Mouse (Mus musculus) c-Kit-positive CD71-positive TER-119-positive erythroid progenitor cells, embryonic 14.5 days (primary cell): ENCODE measurements around the gene Ebf3.

Experiments
- DNase-seq: peaks from one replicate; pipeline ENCODE4 v3.0.0-alpha.2; 2013; ENCODE audit warnings: low spot score

Gene Ebf3

DNA sequence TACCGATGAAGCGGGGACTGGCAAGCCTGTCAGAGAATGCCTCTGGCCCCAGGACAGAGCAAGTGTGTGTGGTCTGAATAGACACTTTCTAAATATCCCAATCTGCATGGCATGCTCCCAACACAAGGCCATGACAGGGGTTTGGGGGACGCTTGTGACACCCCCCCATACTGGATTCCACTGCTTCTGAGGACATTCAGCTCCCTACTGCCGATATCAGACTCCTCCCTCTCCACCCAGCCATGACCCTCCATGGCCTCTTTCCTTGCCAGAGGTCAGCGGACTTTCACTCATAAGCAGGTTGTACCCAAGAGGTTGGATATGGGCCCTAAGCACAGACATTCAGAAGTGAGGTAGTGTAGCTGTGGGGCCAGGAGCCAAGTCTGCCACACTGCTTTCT, 36.5 kb downstream of the Ebf3 start:
- DNase-seq: no peak

- no peak for DNase-seq
Observed at GRCm38 (mm10) chr7:137272252-137272651, 42.0 kb downstream of the Ebf3 start.

GRCm38 (mm10) chr7:137268452-137269155, 45.6 kb downstream of the Ebf3 start:
- no peak for DNase-seq

- DNase-seq: no peak
Observed at GRCm38 (mm10) chr7:137267441-137267840, 46.8 kb downstream of the Ebf3 start.

GRCm38 (mm10) chr7:137266575-137266974, 47.7 kb downstream of the Ebf3 start:
- DNase-seq: no peak

DNA sequence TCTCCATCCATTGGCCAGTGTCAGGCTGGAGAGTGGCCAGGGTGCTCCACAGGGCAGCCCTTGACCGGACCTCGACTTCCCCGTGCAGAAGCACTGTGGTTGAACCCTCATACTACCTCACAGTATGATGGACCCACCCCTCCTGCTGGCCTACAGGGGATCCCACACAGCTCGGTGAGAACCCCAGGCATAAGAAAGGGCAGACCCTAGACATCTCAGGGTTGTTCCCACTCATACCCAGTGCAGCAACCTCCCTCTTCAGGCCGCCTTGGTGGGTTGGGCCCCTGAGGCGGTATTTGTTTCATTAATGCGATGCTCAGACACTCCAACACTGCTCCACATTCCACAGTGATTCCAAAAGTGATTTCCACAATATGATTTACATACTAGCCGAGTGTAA, 51.9 kb downstream of the Ebf3 start:
- no peak for DNase-seq

- peak; percentile 17 for DNase-seq
Observed at GRCm38 (mm10) chr7:137246213-137246872, 67.9 kb downstream of the Ebf3 start.

GRCm38 (mm10) chr7:137244839-137245238, 69.4 kb downstream of the Ebf3 start:
- no peak for DNase-seq

DNA sequence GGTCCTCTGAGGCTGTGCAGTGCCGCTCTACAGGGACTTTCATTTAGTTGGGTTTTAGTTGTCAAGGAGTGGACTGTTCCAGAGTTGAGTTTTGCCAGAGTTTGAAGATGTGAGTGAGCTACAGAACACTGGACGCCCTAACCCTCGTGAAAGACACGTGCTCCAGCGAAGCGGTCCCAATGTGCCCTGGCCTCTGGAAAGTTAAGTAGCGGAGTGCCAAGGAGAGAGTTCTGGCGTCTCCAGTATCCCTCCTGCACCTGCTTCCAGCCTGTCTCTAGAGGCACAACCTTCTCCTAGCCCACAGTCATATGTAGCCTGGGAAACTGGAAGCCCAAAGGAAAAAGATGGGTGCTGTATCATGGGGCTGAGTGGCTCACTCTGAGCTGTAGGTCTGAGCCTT, 73.8 kb downstream of the Ebf3 start:
- DNase-seq: no peak

- DNase-seq: no peak
Observed at GRCm38 (mm10) chr7:137239542-137240133, 74.6 kb downstream of the Ebf3 start.

- DNase-seq: no peak
Observed at GRCm38 (mm10) chr7:137237419-137237818, 76.8 kb downstream of the Ebf3 start.

- DNase-seq: no peak
Observed at GRCm38 (mm10) chr7:137223823-137224222, 90.4 kb downstream of the Ebf3 start.

DNA sequence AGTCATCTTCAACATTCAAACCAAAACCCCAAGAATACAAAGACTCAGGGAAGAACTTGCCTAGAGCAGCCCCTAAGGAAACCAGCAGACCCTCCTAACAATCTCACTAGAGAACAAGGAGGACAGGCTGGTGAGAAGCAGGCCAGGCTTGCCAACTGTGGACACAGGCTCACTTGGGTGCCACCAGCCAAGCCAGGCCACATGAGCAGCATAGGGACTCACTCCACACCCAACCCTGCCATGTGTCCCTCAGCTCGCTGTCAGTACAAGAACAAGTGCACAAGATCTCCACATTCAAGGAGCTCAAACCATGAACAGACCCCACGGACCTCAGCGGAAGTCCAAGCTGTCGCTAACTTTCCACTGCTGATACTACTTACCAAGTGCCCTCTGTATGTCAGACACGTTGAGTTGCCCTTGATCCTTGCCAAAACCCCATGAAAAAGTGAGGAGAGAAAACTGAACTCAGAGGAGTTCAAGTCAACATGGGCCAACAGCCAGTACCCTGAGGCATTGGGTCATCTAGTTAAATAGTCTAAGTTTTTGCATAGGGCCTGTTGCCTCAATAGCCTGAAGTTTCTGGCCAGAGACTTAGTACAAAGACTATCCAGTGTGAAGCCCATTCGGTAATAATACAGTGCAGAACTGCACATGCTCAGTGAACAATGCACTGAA, 91.3 kb downstream of the Ebf3 start:
- no peak for DNase-seq

GRCm38 (mm10) chr7:137221599-137221998, 92.6 kb downstream of the Ebf3 start:
- no peak for DNase-seq

DNA sequence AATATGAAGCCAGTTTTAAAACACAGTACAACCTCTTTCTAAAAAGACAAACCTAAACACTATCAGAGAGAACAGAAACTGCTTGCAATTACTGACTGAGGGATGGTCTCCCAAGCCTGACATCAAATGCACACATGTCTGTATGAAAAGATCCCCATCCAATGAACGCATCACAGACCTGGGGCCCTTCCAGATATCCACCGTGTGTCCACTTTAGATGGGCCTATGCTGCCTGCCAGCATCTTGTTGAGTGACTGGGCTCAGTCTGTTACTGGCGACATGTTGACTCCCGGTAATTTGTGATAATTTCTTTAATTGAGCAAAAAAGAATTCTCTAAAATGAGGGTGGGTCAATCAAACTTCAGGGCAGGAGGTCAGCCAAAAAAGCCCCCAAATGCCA, 93.8 kb downstream of the Ebf3 start:
- DNase-seq: no peak

- no peak for DNase-seq
Observed at GRCm38 (mm10) chr7:137218706-137219105, 95.5 kb downstream of the Ebf3 start.

GRCm38 (mm10) chr7:137213444-137213843, 100.8 kb downstream of the Ebf3 start:
- DNase-seq: no peak

GRCm38 (mm10) chr7:137211332-137211731, 102.9 kb downstream of the Ebf3 start:
- no peak for DNase-seq

GRCm38 (mm10) chr7:137209688-137210345, 104.4 kb downstream of the Ebf3 start:
- no peak for DNase-seq

- DNase-seq: no peak
Observed at GRCm38 (mm10) chr7:137208556-137208955, 105.7 kb downstream of the Ebf3 start.

DNA sequence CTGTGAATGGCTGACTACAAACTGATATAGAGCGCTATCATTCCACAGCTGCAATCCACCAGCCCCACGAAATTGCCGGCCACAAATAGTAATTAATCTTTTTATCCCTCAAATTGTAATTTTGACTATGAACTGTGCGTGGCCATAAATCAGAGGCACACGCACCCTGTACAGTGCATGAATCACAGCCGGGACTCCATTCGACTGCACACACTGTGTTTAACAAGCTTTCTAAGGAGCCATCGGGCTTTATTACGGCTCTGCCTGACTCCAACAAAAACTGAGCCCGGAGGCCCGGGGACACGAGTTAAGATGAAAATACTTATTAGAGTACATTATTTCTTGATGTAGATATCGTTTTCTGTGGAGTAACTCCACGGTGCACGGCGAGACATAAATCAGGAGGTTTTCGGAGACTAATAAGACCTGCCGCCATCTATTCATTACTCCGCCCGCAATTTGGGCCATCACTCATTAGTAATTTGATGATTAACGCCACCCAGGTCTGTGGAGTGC, 107.4 kb downstream of the Ebf3 start:
- no peak for DNase-seq

GRCm38 (mm10) chr7:137199533-137199932, 114.7 kb downstream of the Ebf3 start:
- no peak for DNase-seq
